Mouse (Mus musculus) urinary bladder, postnatal 25 days (tissue): ENCODE results near the gene Gpr27.

Source experiments
- DNase-seq: peaks from one replicate; pipeline ENCODE4 v3.0.0; 2022; ENCODE audit warnings: low spot score

Gene Gpr27

DNA sequence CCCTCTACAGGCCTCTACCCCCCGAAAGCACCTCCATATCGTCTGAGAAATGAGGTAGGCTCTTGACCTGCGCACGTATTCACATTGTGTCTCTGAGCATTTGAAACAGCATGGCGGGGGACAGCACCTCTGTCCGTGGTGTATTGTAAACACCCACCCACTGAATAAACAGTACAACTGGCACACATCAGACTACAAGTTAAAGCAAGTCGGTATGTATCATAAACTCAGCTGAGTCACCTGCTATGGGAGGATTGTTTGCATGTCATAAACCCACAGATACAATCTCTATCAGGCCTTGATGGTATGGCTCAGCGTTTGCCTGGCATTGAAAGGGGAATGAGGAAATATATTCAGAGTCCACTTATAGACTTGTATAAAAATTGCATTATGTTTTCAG lies 15.2 kb upstream of the Gpr27 start:
- no peak for DNase-seq

DNA sequence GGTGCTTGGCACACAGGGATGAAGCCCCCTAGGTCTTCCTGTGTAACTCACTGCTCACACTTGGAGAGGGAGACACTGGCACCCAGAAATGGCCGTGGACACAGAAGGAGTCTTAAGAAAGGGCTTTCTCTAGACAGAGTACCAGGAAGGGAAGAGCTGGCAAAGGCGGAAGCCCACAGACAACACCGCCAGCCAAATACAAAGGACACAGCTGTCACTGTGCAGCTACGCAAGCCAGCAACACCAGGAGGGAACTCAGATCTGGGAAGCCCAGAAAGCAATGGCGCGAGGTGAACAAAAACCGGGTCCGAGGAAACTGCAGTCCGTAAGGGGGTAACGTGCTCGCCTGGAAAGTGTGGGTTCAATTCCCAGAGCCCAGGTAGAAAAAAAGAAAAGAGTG lies 14.4 kb upstream of the Gpr27 start:
- no peak for DNase-seq

DNA sequence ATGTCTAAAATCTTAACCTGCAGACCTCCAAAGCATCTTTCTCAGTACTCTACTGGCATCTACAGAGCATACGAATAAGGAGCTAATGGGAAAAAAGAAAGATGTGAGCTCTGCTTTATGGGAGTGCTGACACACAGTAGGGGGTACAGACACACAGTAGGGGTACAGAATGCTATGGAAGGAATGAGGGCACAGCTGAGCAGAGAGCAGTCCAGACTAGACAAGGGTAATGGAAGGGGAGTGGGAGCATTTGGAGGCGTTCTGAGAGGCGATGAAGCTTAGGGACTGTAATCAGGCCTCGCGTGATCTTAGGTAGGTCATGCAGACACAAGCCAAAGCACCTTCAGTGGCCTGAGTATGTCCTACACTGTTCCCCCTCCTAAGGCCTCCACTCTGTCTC lies 8.5 kb upstream of the Gpr27 start:
- no peak for DNase-seq

GRCm38 (mm10) chr6:99684899-99685298 lies 7.6 kb upstream of the Gpr27 start:
- no peak for DNase-seq

DNA sequence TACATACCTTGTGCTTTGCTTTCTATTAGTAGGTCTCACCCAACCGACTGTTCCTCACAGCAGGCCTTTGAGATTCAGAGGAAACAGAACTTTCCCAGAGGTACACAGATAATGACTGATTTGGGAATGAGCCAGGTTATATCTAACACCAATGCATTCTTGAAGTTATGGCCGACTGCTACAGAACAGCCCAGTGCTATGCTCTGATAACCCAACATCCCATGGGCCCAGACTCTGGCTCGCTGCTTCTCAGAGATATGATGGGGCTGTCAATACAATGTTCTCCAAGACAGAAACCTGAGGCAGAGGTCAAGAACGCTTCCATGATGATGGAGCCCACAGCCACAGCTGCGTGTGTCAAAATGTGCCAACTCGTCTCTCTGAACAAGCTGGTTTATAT lies 4.0 kb upstream of the Gpr27 start:
- DNase-seq = no peak

- DNase-seq = no peak
Observed at GRCm38 (mm10) chr6:99691666-99692205, 743 bp upstream of the Gpr27 start.

DNA sequence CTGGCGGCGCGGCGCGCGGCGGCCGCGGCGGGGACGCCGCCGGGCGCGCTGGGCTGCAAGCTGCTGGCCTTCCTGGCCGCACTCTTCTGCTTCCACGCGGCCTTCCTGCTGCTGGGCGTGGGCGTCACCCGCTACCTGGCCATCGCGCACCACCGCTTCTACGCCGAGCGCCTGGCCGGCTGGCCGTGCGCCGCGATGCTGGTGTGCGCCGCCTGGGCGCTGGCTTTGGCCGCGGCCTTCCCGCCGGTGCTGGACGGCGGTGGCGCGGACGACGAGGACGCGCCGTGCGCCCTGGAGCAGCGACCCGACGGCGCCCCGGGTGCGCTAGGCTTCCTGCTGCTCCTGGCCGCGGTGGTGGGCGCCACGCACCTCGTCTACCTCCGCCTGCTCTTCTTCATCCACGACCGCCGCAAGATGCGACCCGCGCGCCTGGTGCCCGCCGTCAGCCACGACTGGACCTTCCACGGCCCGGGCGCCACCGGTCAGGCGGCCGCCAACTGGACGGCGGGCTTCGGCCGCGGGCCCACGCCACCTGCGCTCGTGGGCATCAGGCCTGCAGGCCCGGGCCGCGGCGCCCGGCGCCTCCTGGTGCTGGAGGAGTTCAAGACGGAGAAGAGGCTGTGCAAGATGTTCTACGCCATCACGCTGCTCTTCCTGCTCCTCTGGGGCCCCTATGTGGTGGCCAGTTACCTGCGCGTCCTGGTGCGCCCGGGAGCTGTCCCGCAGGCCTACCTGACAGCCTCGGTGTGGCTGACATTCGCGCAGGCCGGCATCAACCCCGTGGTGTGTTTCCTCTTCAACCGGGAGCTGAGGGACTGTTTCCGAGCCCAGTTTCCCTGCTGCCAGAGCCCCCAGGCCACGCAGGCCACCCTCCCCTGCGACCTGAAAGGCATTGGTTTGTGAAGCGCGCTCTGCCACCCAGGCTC lies 700 bp downstream of the Gpr27 start:
- DNase-seq = peak; percentile 36

- DNase-seq = no peak
Observed at GRCm38 (mm10) chr6:99700484-99700883, 8.0 kb downstream of the Gpr27 start.

DNA sequence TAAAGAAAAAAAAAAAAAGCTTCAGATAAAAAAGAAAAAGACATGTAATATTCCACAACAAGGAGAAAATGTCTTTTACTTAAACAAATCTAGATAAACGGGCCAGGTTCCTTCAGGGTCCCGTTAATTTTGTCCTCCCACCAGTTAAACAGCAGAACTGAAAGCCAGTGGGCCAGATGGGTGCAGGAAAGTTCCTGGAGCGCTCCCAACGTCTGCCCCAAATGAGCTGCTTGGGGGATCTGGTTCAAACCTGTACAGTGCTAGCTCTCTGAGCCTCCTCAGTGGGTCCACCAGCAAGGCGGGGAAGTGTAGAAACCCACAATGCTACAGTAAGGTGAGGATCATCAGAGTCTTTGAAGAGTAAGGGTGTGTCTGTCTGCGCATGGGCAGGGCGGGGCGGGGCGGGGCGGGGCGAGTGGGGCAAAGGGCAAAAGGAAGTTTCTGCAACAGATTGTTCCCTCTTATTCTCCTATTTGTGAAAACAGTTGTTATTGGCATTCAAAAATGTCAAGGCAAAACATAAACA lies 19.2 kb downstream of the Gpr27 start:
- no peak for DNase-seq

DNA sequence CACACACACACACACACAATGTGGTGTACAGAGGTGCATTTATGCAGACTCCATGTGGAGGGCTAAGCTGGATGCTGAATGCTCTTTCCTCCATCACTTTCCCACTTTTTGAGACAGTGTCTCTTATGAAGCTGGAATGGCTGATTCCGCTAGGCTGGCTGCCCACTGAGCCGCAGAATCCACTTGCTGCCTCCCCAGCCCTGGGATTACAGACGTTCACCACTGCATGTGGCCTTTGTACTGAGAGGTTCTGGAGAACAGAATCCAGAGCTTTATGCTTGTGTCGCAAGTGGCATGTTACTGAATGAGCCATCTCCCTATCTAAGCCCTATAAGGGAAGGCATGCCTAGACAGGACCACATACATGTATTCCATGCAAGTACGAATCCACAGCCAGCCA lies 20.8 kb downstream of the Gpr27 start:
- no peak for DNase-seq

DNA sequence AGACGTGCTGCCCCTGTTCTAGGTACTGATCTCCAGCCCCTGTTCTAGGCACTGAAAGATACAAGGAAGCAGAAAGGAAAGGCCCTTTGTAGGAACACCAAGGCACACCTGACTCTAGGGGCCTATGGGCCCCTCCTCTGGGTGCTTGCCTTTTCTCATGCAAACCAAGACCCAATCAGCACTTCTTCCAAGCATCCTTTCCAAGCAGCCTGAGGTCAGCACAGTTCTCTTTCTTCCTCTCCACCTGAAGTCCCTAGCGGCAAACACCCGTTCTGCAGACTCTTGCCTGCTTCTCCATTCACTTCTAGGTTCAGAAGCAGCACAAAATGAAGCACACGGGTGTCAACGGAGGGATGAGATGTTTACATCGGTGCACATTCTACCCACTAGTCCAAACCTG lies 22.7 kb downstream of the Gpr27 start:
- no peak for DNase-seq

DNA sequence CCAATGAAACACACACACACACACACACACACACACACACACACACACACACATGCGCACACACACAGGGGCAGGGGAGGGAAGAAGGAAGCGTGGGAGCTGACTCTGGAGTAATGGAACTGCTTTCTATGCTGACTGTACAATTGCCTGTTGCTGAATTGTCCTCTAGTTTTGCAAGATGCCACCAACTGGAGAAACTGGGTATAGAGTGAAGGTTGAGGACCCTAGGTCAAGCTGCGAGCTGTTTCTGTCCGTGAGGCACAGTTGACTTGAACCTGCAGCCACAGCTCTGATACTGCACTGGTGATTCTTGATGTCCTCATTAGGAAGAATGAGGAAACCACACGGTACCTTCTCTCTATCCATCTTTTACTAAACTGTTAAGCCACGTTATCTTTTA lies 23.4 kb downstream of the Gpr27 start:
- no peak for DNase-seq

- no peak for DNase-seq
Observed at GRCm38 (mm10) chr6:99721032-99721431, 28.6 kb downstream of the Gpr27 start.

- no peak for DNase-seq
Observed at GRCm38 (mm10) chr6:99722390-99722789, 29.9 kb downstream of the Gpr27 start.

GRCm38 (mm10) chr6:99725971-99726561 lies 33.6 kb downstream of the Gpr27 start, which contains the start of gene Prok2:
Gene Prok2 (minus strand): TSS chr6:99726392.
- DNase-seq = no peak

GRCm38 (mm10) chr6:99726576-99727303 lies 34.3 kb downstream of the Gpr27 start:
- DNase-seq = no peak

DNA sequence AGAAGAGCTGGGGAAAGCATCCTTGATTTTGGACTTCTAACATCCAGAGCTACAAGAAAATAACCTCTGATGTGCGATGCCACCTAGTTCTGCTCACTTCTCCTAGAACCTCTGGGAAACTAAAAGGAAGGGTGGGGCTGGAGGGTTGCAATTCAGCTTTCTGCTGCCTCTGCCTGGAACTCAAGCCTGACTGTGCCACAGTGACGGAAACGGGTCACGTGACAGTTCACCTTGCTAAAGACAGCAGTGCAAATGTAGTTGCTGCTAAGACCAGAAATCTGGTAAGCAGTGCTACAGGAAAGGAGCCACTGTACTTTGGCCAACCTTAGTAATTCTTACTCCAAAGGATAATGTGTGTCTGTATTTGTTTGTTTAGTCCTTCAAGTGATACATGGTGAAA lies 37.4 kb downstream of the Gpr27 start:
- no peak for DNase-seq

DNA sequence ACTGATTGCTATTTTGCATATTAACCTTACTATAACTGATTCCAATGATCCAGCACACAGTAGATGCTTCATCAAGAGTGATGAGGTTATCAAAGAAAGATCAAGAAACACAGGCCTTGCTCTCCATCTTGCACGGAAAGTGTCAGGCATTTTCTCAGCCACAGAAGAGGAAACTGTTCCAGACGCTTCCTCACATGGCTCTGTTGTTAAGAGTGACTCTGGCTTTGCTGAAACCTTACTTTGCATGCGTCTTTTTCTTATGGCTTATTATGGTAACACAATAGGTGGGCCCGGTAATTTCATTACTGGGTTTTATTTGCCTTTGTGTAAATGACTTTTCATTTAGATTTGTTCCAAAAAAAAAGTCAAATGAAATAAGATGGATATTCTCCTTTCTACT lies 39.4 kb downstream of the Gpr27 start:
- no peak for DNase-seq

- no peak for DNase-seq
Observed at GRCm38 (mm10) chr6:99732673-99733072, 40.2 kb downstream of the Gpr27 start.

DNA sequence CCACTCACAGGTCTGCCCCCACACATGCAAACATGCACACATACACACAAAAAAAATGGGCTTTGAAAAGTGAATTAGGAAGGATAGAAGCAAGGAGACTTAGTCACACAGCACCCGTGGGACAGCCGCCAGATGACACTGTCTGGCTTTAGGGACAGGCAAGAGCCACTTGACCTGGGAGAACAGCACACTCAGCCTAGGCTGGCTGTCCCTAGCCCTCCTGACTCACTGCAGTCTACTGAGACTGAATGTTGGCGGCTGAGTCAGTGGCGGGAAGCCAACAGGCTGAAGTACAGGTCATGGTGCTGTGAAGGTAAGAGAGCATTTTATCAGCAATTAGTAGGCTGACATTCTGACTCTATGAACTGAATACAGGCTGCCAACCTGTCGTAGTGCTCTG lies 42.2 kb downstream of the Gpr27 start:
- no peak for DNase-seq

DNA sequence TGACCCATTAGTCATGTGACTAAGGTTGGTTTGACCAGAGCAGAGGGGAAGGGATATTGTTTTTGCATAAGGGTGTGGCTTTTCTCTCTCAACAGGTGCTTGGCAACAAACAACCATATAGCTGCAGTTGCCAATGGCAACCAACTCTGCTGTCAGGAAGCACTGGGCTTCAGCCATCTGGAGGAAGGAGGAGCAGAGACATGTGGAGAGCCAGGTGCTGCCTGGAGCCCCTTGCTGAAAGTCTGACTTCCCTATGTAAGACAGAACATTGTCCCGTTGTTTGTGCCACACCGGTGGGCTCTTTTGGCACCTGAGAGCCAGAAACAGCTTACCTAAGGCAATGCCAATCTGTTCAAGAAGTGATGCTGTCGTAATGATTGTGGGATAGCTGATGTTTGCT lies 50.4 kb downstream of the Gpr27 start:
- no peak for DNase-seq
